Mouse (Mus musculus) neural tube, embryonic 13.5 days (tissue): ENCODE measurements at regions not wholly inside any gene's neighbourhood (a gene's known extent, or its start where the extent isn't known, plus 50 kb on each side); places are given as distances from the start of the nearest gene placed in this dataset.
A peak's percentile ranks its signal among the peaks of the same experiment; 100 is the strongest.
"Not testable (repeated sequence)": the region's sequence is repeated elsewhere in the genome, so short reads cannot be mapped to it uniquely, and the experiment has no call there.

Source experiments
- ATAC-seq: fragments of 200-750 bp; cut with Nextera tagmentation; 2 replicates; pipeline ENCODE4 v1.8.0; 2017; ENCODE audit warnings: low read depth, mild to moderate bottlenecking, moderate TSS enrichment, moderate library complexity
- H3K27ac ChIP-seq: fragments of 300-500 bp; sonication (generic); replicated peaks from 2 replicates; pipeline ENCODE4 v1.5.1; 2015; ENCODE audit warnings: moderate library complexity, mild to moderate bottlenecking, inconsistent platforms
- H3K27me3 ChIP-seq: fragments of 300-500 bp; sonication (generic); 2 replicates; pipeline ENCODE4 v1.6.1; 2015; ENCODE audit warnings: mild to moderate bottlenecking, inconsistent platforms
- H3K36me3 ChIP-seq: fragments of 300-500 bp; sonication (generic); 2 replicates; pipeline ENCODE4 v1.6.1; 2015; ENCODE audit warnings: mild to moderate bottlenecking, inconsistent platforms
- H3K4me1 ChIP-seq: fragments of 300-500 bp; sonication (generic); replicated peaks from 2 replicates; pipeline ENCODE4 v1.6.1; 2015; ENCODE audit warnings: inconsistent platforms
- H3K4me2 ChIP-seq: fragments of 300-500 bp; sonication (generic); 2 replicates; pipeline ENCODE4 v1.6.1; 2015; ENCODE audit warnings: inconsistent platforms, mild to moderate bottlenecking, moderate library complexity
- H3K4me3 ChIP-seq: fragments of 300-500 bp; sonication (generic); 2 replicates; pipeline ENCODE4 v1.5.1; 2015; ENCODE audit warnings: mild to moderate bottlenecking, inconsistent platforms
- H3K9ac ChIP-seq: fragments of 300-500 bp; sonication (generic); 2 replicates; pipeline ENCODE4 v1.6.1; 2015; ENCODE audit warnings: moderate library complexity, mild to moderate bottlenecking, inconsistent platforms
- H3K9me3 ChIP-seq: fragments of 300-500 bp; sonication (generic); 2 replicates; pipeline ENCODE4 v1.6.1; 2016; ENCODE audit warnings: inconsistent platforms
- WGBS: fragments of 180-500 bp; shearing (Covaris S2); methylation state at CpG from one replicate; pipeline ENCODE4 v1.1.7; 2015; 5-methylcytosine and 5-hydroxymethylcytosine counted together

DNA sequence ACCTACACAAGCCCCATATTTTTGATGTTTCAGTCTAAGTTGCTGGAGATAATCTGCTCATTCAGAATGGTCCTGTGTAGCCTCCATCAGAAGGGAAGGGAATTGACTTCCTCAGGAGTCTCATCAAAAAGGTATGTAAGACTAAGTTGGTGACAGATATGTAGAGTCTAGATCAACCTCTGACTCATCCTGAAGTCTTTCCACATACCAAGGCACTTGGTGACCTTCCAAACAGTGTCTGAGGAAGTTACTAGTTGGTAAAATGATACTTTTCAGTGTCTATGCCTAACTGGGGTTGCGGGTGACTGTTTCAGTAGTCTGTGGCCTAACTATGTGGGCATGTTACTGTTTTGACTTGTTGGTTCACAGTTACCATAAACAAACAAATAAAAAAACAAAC lies 133.0 kb upstream of the Plcb4 start:
- no peaks in the 10 kb centered on the region for H3K9me3 ChIP-seq
- H3K36me3 ChIP-seq: no peaks in the 10 kb centered on the region
- H3K27ac ChIP-seq: no peak overlapping the region
- H3K27me3 ChIP-seq: no peaks in the 10 kb centered on the region
- H3K4me2 ChIP-seq: no peak overlapping the region
- H3K9ac ChIP-seq: no peak overlapping the region
- H3K4me3 ChIP-seq: no peak overlapping the region
- no peaks in the 10 kb centered on the region for H3K4me1 ChIP-seq
- WGBS: 94% methylated on average over 1 of the region's 1 CpGs
- no peak for ATAC-seq

DNA sequence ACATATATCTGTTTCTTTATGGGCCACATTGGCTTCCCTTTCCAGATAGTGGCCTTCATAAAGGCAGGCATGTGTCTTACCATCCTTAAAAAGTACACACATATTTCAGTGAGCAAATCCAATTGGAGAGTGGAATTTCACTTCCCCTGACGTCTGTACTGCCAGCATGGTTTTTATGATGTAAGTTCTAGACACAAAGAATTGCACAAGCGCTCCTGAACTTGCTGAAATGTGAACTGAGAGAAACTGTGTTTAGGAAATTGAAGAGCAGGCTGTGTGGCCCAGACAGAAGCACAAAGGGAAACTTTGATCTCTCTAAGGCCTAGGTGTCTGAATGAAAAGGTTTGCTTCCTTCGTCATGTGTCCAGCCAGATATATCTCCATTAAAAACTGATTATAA lies 129.2 kb upstream of the Plcb4 start:
- Histone ChIP-seq H3K4me2 (no peak overlapping the region), H3K9ac (no peak overlapping the region), H3K27ac (no peak overlapping the region), H3K27me3 (no peaks in the 10 kb centered on the region), H3K36me3 (no peaks in the 10 kb centered on the region), H3K4me1 (no peaks in the 10 kb centered on the region), H3K4me3 (no peak overlapping the region), H3K9me3 (no peaks in the 10 kb centered on the region)
- ATAC-seq: no peak
- WGBS: 78% methylated on average over 3 of the region's 3 CpGs

DNA sequence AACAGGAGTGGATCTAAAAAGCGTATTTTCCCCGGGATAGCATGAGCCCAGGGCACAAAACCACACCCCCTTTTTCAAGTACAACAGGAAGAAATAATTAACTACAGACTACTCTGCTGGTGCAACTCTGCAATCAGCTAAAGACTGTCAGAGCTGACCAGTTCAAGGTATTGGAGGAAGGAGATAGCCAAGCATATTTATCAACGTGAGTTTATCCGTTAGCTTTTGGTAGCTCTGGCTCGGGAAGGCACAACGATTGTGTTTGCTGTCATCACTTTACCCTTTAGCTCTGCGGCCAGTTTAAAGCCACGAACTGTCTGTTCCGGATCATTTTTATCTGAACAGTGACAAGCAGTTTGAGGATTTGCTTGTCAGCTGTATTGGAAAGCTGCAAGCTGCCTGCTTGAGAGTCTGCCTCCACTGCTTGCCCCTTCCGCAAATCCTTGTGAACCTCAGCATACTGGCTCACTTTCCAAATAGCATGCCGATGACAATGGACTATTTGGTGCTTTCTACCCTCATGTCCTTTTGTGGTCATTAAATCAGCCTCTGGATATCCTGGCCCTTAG lies 122.4 kb upstream of the Plcb4 start:
- H3K36me3 ChIP-seq: no peaks in the 10 kb centered on the region
- no peaks in the 10 kb centered on the region for H3K9me3 ChIP-seq
- 87% methylated on average over 11 of the region's 11 CpGs for WGBS
- no peaks in the 10 kb centered on the region for H3K27me3 ChIP-seq
- no peaks in the 10 kb centered on the region for H3K4me1 ChIP-seq
- no peak overlapping the region for H3K4me3 ChIP-seq
- no peak overlapping the region for H3K27ac ChIP-seq
- no peak overlapping the region for H3K4me2 ChIP-seq
- no peak overlapping the region for H3K9ac ChIP-seq
- ATAC-seq: no peak

DNA sequence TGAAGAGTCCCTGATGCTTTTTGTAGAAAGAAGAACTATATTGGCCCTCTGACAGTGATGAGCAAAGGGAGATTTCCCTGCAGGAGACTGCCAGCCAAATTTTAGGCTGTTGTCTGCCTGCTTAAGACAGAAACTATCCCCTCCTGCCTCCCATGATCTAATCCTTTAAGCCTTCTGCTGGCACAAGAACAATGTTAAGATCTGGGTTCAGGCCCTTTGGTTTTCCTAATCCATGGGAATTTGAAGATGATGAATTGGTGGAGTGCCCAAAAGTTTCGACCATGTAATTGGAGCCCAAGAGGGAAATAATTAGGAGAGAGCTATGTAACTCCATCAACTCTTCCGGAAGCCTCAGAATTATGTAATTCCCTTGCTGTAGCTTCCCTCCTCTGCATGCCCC lies 120.8 kb upstream of the Plcb4 start:
- no peak for ATAC-seq
- H3K9ac ChIP-seq: no peak overlapping the region
- no peaks in the 10 kb centered on the region for H3K4me1 ChIP-seq
- no peak overlapping the region for H3K4me2 ChIP-seq
- no peaks in the 10 kb centered on the region for H3K27me3 ChIP-seq
- H3K4me3 ChIP-seq: no peak overlapping the region
- H3K27ac ChIP-seq: no peak overlapping the region
- whole genome bisulfite sequencing: 80% methylated on average over 2 of the region's 2 CpGs
- H3K36me3 ChIP-seq: no peaks in the 10 kb centered on the region
- H3K9me3 ChIP-seq: no peaks in the 10 kb centered on the region

DNA sequence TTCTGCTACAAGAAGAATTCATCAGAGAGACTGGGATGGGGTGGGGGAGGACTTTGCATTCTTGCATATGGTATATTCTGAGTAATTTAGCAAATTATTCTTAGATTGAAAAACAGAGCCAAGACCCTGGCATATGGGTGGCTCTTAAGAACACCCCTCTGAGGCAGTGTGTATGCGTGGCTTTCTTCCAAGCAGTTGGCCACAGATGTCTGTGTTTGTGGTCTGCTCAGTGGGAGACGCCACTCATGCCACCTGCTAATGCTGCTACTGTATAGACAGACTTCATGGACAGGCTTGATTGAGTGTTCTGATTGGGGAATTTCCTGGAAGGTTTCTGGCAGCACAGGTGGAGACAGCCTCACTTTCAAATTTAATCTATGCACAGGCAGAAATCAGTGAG lies 117.8 kb upstream of the Plcb4 start:
- 62% methylated on average over 2 of the region's 2 CpGs for WGBS
- ATAC-seq: peak; percentile 47; the same call in 1 of the 2 replicates
- Histone ChIP-seq H3K27me3 (no peaks in the 10 kb centered on the region), H3K4me3 (no peak overlapping the region), H3K4me1 (no peaks in the 10 kb centered on the region), H3K4me2 (no peak overlapping the region), H3K9me3 (no peaks in the 10 kb centered on the region), H3K9ac (no peak overlapping the region), H3K36me3 (no peaks in the 10 kb centered on the region), H3K27ac (no peak overlapping the region)

DNA sequence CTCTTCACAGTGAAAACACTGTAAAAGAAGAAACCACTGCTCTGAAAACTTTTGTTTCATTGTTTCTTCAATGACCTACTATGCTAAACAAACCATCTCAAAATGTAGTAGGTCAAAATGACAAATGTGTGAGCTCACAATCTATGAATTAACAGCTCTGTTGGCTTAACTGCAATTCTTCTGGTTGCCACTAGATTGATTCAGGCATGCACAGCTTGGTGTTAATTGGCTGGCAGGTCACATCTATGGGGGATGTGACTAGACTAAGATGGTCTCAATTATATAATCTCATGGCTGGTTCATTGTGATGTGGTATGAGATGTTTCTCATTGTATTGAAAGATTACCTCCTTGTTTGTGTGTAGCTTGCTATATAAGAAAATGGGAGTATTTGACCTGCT lies 116.9 kb upstream of the Plcb4 start:
- Histone ChIP-seq H3K36me3 (no peaks in the 10 kb centered on the region), H3K4me3 (no peak overlapping the region), H3K27me3 (no peaks in the 10 kb centered on the region), H3K4me2 (no peak overlapping the region), H3K9me3 (no peaks in the 10 kb centered on the region), H3K4me1 (no peaks in the 10 kb centered on the region), H3K9ac (no peak overlapping the region), H3K27ac (no peak overlapping the region)
- ATAC-seq: no peak

DNA sequence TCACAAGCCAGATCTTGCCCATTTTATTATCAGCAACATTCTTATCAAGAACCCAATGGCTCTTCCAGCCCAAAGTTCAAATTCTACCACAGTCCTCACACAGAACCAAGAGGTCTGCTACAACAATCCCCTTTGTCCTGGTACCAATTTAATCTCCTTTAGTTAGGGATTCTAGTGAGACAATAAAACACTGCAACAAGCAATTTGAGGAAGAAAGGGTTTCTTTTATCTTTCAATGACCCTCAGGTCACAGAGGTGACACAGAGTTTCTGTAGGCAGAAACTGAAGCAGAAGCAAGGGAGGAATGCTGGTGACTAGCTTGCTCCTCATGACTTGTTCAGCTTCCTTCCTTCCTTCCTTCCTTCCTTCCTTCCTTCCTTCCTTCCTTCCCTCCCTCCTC lies 113.9 kb upstream of the Plcb4 start:
- Histone ChIP-seq H3K27me3 (no peaks in the 10 kb centered on the region), H3K4me3 (no peak overlapping the region), H3K9ac (no peak overlapping the region), H3K4me2 (no peak overlapping the region), H3K27ac (no peak overlapping the region), H3K9me3 (no peaks in the 10 kb centered on the region), H3K36me3 (no peaks in the 10 kb centered on the region), H3K4me1 (no peaks in the 10 kb centered on the region)
- no peak for ATAC-seq

DNA sequence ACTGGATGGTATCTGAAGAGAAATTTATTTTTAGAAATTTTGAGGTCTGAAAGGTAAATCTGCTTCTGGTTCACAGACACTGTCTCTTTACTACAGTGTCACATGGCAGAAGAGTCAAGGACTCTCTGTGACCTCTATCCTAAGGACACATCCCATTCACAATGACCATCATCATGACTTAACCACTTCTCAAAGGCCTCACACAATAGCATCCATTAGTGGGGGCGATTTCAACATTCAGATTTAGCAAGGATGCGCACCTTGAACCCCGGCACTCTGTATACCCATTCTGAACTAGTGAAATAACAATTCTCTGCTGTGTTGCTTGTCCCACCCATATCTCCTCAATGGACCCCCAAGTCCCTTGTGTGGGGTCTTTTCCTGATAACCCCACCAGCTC lies 110.8 kb upstream of the Plcb4 start:
- H3K9me3 ChIP-seq: no peaks in the 10 kb centered on the region
- H3K4me2 ChIP-seq: no peak overlapping the region
- no peak overlapping the region for H3K9ac ChIP-seq
- H3K4me1 ChIP-seq: no peaks in the 10 kb centered on the region
- ATAC-seq: no peak
- H3K27ac ChIP-seq: no peak overlapping the region
- 87% methylated on average over 3 of the region's 3 CpGs for WGBS
- no peak overlapping the region for H3K4me3 ChIP-seq
- H3K27me3 ChIP-seq: no peaks in the 10 kb centered on the region
- no peaks in the 10 kb centered on the region for H3K36me3 ChIP-seq

DNA sequence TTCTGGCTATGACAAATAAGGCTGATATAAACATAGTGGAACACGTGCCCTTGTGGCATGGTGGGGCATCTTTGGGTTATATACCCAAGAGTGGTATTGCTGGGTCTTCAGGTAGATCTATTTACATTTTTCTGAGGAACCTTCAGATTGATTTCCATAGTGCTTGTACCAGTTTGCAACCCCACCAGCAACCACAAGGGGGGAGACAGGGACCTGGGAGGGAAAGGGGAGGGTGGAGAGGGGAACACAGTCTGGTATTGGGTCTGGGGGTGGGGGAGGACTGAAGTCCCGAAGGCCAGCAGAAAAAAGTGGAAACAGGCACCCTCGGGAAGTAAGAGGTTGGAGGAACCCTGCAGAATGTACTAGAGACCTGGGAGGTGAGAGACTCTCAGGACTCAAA lies 105.8 kb upstream of the Plcb4 start:
- H3K27me3 ChIP-seq: no peaks in the 10 kb centered on the region
- no peak overlapping the region for H3K4me3 ChIP-seq
- no peak overlapping the region for H3K9ac ChIP-seq
- no peak overlapping the region for H3K27ac ChIP-seq
- no peaks in the 10 kb centered on the region for H3K4me1 ChIP-seq
- no peak overlapping the region for H3K4me2 ChIP-seq
- 61% methylated on average over 3 of the region's 3 CpGs for WGBS
- ATAC-seq: no peak
- H3K36me3 ChIP-seq: no peaks in the 10 kb centered on the region
- no peaks in the 10 kb centered on the region for H3K9me3 ChIP-seq

DNA sequence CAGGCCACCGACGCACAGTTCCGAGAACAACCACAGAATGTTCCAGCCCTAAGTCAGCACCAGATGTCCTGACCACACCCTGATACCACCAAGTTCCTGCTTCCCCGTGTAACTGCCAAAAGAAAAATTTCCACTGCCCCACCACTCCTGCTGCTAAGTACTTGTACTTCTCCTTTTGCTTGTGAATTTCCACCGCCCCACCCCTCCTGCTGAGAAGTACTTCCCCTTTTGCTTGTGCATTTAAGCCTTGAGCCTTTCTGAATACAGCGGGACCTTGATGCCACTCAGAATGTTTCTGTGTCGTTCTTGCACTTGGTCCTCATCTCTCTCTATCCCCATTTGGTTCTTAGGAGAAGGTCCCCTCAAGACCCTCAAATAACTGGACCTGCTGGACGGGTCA lies 100.8 kb upstream of the Plcb4 start:
- 85% methylated on average over 8 of the region's 8 CpGs for WGBS
- not testable (repeated sequence) for H3K36me3 ChIP-seq, H3K27me3 ChIP-seq, H3K4me3 ChIP-seq, H3K27ac ChIP-seq, ATAC-seq, H3K9me3 ChIP-seq, H3K4me2 ChIP-seq, H3K4me1 ChIP-seq, H3K9ac ChIP-seq

DNA sequence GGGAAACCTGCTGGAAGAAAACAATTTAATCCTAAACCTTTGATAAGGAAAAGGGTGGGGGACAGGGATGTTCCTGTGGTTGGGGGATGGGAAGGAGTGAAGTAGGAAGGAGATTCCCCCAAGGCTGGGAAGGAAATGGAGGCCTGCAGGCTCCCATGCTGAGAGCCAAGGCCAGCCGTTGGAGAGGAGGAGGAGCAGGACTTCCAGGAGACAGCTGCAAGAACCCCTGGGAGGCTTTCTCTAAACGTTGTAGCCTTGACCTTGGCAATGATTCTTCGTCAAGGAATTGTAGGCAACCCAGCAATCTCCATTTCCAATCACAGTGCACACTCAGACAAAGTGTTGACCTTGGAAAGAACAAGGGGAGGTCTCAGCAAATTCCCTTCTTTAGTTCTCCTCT lies 99.5 kb upstream of the Plcb4 start:
- Histone ChIP-seq H3K4me1 (no peaks in the 10 kb centered on the region), H3K36me3 (no peaks in the 10 kb centered on the region), H3K4me2 (no peak overlapping the region), H3K27me3 (no peaks in the 10 kb centered on the region), H3K4me3 (no peak overlapping the region), H3K27ac (no peak overlapping the region), H3K9me3 (no peaks in the 10 kb centered on the region), H3K9ac (no peak overlapping the region)
- ATAC-seq: no peak
- 57% methylated on average over 3 of the region's 3 CpGs for WGBS

DNA sequence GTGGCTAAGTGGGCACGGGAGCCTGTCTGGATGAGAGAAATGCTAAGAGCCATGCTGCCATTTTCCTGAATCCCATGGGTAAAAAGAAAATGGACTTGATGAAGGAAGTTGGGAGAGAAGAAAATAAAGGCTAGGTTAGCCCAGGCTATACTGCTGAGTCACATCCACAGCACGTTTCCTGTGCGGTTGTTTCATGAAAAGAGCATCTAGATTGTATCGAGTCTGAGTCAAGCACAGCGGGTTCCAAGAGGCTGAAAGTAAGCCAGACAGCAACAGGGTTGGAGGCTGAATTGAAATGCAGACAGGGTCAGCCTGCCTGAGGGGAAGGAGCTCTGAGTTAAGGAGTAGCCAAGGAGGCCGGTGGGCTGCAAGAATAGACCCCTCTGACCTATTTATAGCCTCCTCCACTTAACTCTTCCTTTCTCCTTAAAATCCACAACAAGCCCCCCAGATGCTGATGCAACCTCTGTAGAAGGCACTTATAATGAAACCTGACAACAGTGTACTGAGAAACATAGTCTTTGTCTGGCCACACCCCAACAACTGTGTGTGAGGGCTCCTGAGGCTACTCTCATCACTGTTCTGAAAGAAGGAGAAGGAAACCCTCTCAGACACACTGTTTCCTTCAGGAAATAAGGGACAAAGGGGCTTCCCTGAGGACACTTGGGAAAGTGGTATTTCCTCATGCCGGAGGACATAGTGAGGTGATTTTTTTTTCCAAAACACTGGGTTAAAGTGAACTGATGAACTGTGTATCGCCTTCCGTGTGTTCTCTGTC lies 98.7 kb upstream of the Plcb4 start:
- H3K9me3 ChIP-seq: no peaks in the 10 kb centered on the region
- H3K4me1 ChIP-seq: no peaks in the 10 kb centered on the region
- H3K36me3 ChIP-seq: no peaks in the 10 kb centered on the region
- H3K4me2 ChIP-seq: no peak overlapping the region
- 84% methylated on average over 9 of the region's 9 CpGs for WGBS
- no peaks in the 10 kb centered on the region for H3K27me3 ChIP-seq
- ATAC-seq: no peak
- H3K4me3 ChIP-seq: no peak overlapping the region
- no peak overlapping the region for H3K27ac ChIP-seq
- H3K9ac ChIP-seq: no peak overlapping the region

DNA sequence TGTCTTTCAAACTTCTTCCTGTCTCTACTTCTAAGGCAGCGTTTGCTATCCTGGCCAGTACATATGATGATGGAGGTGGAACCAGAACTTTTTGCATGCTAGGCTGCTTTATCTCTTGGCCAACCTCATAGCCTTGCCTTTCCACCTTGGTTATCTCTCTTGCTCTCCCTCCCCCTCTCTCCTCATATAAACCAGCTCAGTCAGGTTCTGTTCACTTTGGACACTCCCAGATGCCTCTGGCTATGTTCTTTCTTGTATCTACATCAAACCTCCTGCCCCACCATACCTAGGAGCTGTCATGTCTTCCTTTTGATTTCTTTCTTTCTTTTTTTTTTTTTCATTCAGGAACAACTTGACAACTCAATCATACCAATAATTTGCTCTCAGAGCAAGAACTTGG lies 98.0 kb upstream of the Plcb4 start:
- Histone ChIP-seq H3K4me3 (no peak overlapping the region), H3K9me3 (no peaks in the 10 kb centered on the region), H3K9ac (no peak overlapping the region), H3K36me3 (no peaks in the 10 kb centered on the region), H3K27ac (no peak overlapping the region), H3K27me3 (no peaks in the 10 kb centered on the region), H3K4me1 (no peaks in the 10 kb centered on the region), H3K4me2 (no peak overlapping the region)
- ATAC-seq: no peak
- 97% methylated on average over 1 of the region's 1 CpGs for WGBS
